Mouse (Mus musculus) E14TG2a.4 (cell line): ENCODE data around the gene Cdh16.

Experiments used
- CTCF ChIP-seq: conservative IDR thresholded peaks from 2 replicates; pipeline ENCODE4 v1.5.1; 2014; ENCODE audit warnings: low read length
- NANOG ChIP-seq: IDR thresholded peaks from 2 replicates; pipeline ENCODE4 v1.6.1; 2014; ENCODE audit warnings: borderline replicate concordance, low read length, mixed read lengths
- POU5F1 ChIP-seq: IDR thresholded peaks from 2 replicates; pipeline ENCODE4 v1.6.1; 2014; ENCODE audit warnings: low read length, borderline replicate concordance

GRCm38 (mm10) chr8:104624161-104624560 lies at the start of gene Cdh16:
- TF ChIP-seq CTCF (no peak), POU5F1 (no peak), NANOG (no peak)
